Mouse (Mus musculus) liver, postnatal 0 days (tissue): ENCODE results near the gene Trpv3.

ENCODE experiments used
- CTCF ChIP-seq: sonication (generic); IDR thresholded peaks from 2 replicates; pipeline ENCODE4 v1.5.1; 2016; ENCODE audit warnings: antibody characterized with exemption, low read depth
- EP300 ChIP-seq: IDR thresholded peaks from 2 replicates; pipeline ENCODE4 v1.6.1; 2016; ENCODE audit warnings: antibody characterized with exemption, low read depth, mild to moderate bottlenecking

- TF ChIP-seq CTCF (no peak), EP300 (no peak)
These were observed 62.3 kb downstream of the Trpv3 start, which contains the start of the genes Aspa, Gm49340 and Spata22 for GRCm38 (mm10) chr11:73329442-73329841.
